Mouse (Mus musculus) layer of hippocampus, adult 2 months (tissue): Measurements from ENCODE around the gene Nsg2. TPM values are rescaled to one million over a fixed set of nuclear protein-coding genes. Genes with fewer than 3 reads are reported as not detected.
"Not testable (repeated sequence)": the region's sequence is repeated elsewhere in the genome, so short reads cannot be mapped to it uniquely, and the experiment has no call there.

Experiments used
- DNase-seq, 2 experiments: peaks; one replicate each; pipeline ENCODE4 v3.0.0; 2022; ENCODE audit warnings: low spot score in 2 of 2
- H3K27ac ChIP-seq: fragments of 200-600 bp; 2 replicates; pipeline ENCODE4 v1.8.1; 2022
- H3K4me3 ChIP-seq: fragments of 200-600 bp; 2 replicates; pipeline ENCODE4 v1.8.1; 2022; ENCODE audit warnings: mild to moderate bottlenecking
- CTCF ChIP-seq: fragments of 200-600 bp; conservative IDR thresholded peaks from 2 replicates; pipeline ENCODE4 v1.8.1; 2022; ENCODE audit warnings: antibody characterized with exemption, mild to moderate bottlenecking, moderate library complexity
- long read RNA-seq, 2 experiments: library from polyadenylated mRNA; stranded (forward); transcript quantifications; one replicate each; pipeline ENCODE4 v2.0.0; 2021; ENCODE audit warnings: borderline mapping rate in 2 of 2
- total RNA-seq, 2 experiments: library from RNA; stranded (reverse); gene quantifications; 2 replicates each; pipeline ENCODE4 v1.2.3; 2021

Nsg2 gene
- 100 to 1,000 TPM; 662 to 700 TPM for total RNA-seq
- long read RNA-seq, experiment 1, transcript Nsg2-201 (5 exons, 2,239 nt), result major isoform, 6 of 109 reads
- long read RNA-seq, experiment 1, partial matches to known transcripts, result 98 of 109 reads
- long read RNA-seq, experiment 1, other reads (novel, unspliced or antisense), result 2 of 109 reads
- long read RNA-seq, experiment 2, transcript Nsg2-202 (4 exons, 1,974 nt), result minor isoform, 7 of 180 reads
- long read RNA-seq, experiment 2, transcript Nsg2-201 (5 exons, 2,239 nt), result major isoform, 12 of 180 reads
- long read RNA-seq, experiment 2, partial matches to known transcripts, result 159 of 180 reads
- long read RNA-seq, experiment 2, other reads (novel, unspliced or antisense), result 2 of 180 reads

- peak within 1 kb of the TSS; percentile 98 for H3K27ac ChIP-seq
- H3K4me3 ChIP-seq, result peak within 1 kb of the TSS; percentile 72
- TF ChIP-seq CTCF, result peak; percentile 79
- DNase-seq, result peak; percentile 89 to 93
Observed at GRCm38 (mm10) chr11:32000281-32000680, at the start of gene Nsg2. Nsg2 (plus strand) TSS chr11:32000463.

- no peak for DNase-seq
- no peak overlapping the region for H3K4me3 ChIP-seq
- no peak overlapping the region for H3K27ac ChIP-seq
- no peak for TF ChIP-seq CTCF
Observed at GRCm38 (mm10) chr11:31960071-31960470, 40.2 kb upstream of the Nsg2 start.

GRCm38 (mm10) chr11:31963993-31964392 is 36.3 kb upstream of the Nsg2 start:
- TF ChIP-seq CTCF, result no peak
- Histone ChIP-seq H3K4me3 (no peak overlapping the region), H3K27ac (no peak overlapping the region)
- DNase-seq, result no peak

- Histone ChIP-seq H3K27ac (no peak within 1 kb of the TSS), H3K4me3 (peak within 1 kb of the TSS; percentile 33)
- DNase-seq, result no peak
- TF ChIP-seq CTCF, result no peak
Observed at GRCm38 (mm10) chr11:31965256-31966134, 34.8 kb upstream of the Nsg2 start, which contains the start of gene 4930524B15Rik. 4930524B15Rik (plus strand) TSS chr11:31965592.

- Histone ChIP-seq H3K27ac (no peak overlapping the region), H3K4me3 (no peak overlapping the region)
- DNase-seq, result no peak
- no peak for TF ChIP-seq CTCF
Observed at GRCm38 (mm10) chr11:31974132-31974531, 26.1 kb upstream of the Nsg2 start.

- H3K27ac ChIP-seq, result no peak overlapping the region
- no peak for TF ChIP-seq CTCF
- DNase-seq, result no peak
- no peak overlapping the region for H3K4me3 ChIP-seq
Observed at GRCm38 (mm10) chr11:31974826-31975225, 25.4 kb upstream of the Nsg2 start.

- no peak for TF ChIP-seq CTCF
- Histone ChIP-seq H3K4me3 (no peak overlapping the region), H3K27ac (no peak overlapping the region)
- no peak for DNase-seq
Observed at GRCm38 (mm10) chr11:31975678-31976077, 24.6 kb upstream of the Nsg2 start.

- no peak for TF ChIP-seq CTCF
- Histone ChIP-seq H3K27ac (no peak overlapping the region), H3K4me3 (no peak overlapping the region)
Observed at GRCm38 (mm10) chr11:31976137-31976536, 24.1 kb upstream of the Nsg2 start.

GRCm38 (mm10) chr11:31980089-31980488 is 20.2 kb upstream of the Nsg2 start:
- not testable (repeated sequence) for DNase-seq, H3K27ac ChIP-seq, H3K4me3 ChIP-seq

More at GRCm38 (mm10) chr11:31976137-31976536, 24.1 kb upstream of the Nsg2 start:
- no peak for DNase-seq

GRCm38 (mm10) chr11:31981830-31982229 is 18.4 kb upstream of the Nsg2 start:
- no peak overlapping the region for H3K4me3 ChIP-seq
- no peak overlapping the region for H3K27ac ChIP-seq
- no peak for TF ChIP-seq CTCF
- no peak for DNase-seq

GRCm38 (mm10) chr11:31982247-31982943 is 17.9 kb upstream of the Nsg2 start:
- H3K27ac ChIP-seq, H3K4me3 ChIP-seq, DNase-seq: not testable (repeated sequence)

- H3K27ac ChIP-seq, result no peak overlapping the region
- no peak for DNase-seq
- no peak overlapping the region for H3K4me3 ChIP-seq
- no peak for TF ChIP-seq CTCF
Observed at GRCm38 (mm10) chr11:31983249-31983648, 17.0 kb upstream of the Nsg2 start.

- DNase-seq, result no peak
- H3K27ac ChIP-seq, result no peak overlapping the region
- H3K4me3 ChIP-seq, result no peak overlapping the region
- TF ChIP-seq CTCF, result no peak
Observed at GRCm38 (mm10) chr11:31984786-31985185, 15.5 kb upstream of the Nsg2 start.
